Mouse (Mus musculus): ENCODE results near the gene Ccdc78. TPM values are rescaled to one million over a fixed set of nuclear protein-coding genes. Genes with fewer than 3 reads are reported as not detected.
A peak's percentile ranks its signal among the peaks of the same experiment; 100 is the strongest.

Ccdc78 gene
- polyA plus RNA-seq, 1 experiment: not detected

- no peak for DNase-seq (ENCODE audit: low read depth in 1 of 2, low spot score in 2 of 2)
- TF ChIP-seq CTCF (IDR thresholded peaks at IDR 0.05; ENCODE audit: extremely low read depth, insufficient read depth, insufficient read length, insufficient replicate concordance) (no peak), POLR2A (IDR thresholded peaks at IDR 0.05; ENCODE audit: low read depth, low read length) (no peak)
- Histone ChIP-seq H3K27me3 (ENCODE audit: control insufficient read depth, insufficient read depth, low read length) (no peaks in the 10 kb centered on the region), H3K4me3 (ENCODE audit: extremely low read depth, insufficient read depth, insufficient read length) (no peak overlapping the region), H3K36me3 (ENCODE audit: control insufficient read depth, insufficient read depth, low read length) (peaks cover 7% of the 10 kb centered on the region), H3K27ac (ENCODE audit: insufficient read depth, low read length) (no peak overlapping the region), H3K4me1 (ENCODE audit: control insufficient read depth, insufficient read depth, insufficient read length) (peaks cover 11% of the 10 kb centered on the region)
- WGBS: 87% methylated on average over 9 of the region's 9 CpGs
These were observed 563 bp downstream of the Ccdc78 start for GRCm38 (mm10) chr17:25786781-25787504.

GRCm38 (mm10) chr17:25791320-25791842, 5.0 kb downstream of the Ccdc78 start:
- Histone ChIP-seq H3K4me1 (ENCODE audit: control insufficient read depth, insufficient read depth, insufficient read length) (peaks cover 15% of the 10 kb centered on the region), H3K27me3 (ENCODE audit: control insufficient read depth, insufficient read depth, low read length) (no peaks in the 10 kb centered on the region), H3K27ac (ENCODE audit: insufficient read depth, low read length) (peak overlapping the region; percentile 94; the same call in 1 of the 2 replicates), H3K4me3 (ENCODE audit: extremely low read depth, insufficient read depth, insufficient read length) (peak overlapping the region; percentile 97), H3K36me3 (ENCODE audit: control insufficient read depth, insufficient read depth, low read length) (no peaks in the 10 kb centered on the region; the same call in none of the 2 replicates)
- DNase-seq (ENCODE audit: low read depth in 1 of 2, low spot score in 2 of 2): no peak
- 26% methylated on average over 19 of the region's 19 CpGs for WGBS
- no peak for TF ChIP-seq CTCF (IDR thresholded peaks at IDR 0.05; ENCODE audit: extremely low read depth, insufficient read depth, insufficient read length, insufficient replicate concordance)

GRCm38 (mm10) chr17:25791843-25792527, 5.6 kb downstream of the Ccdc78 start:
- peak overlapping the region; percentile 94 for H3K27ac ChIP-seq (ENCODE audit: insufficient read depth, low read length)
- TF ChIP-seq CTCF (IDR thresholded peaks at IDR 0.05; ENCODE audit: extremely low read depth, insufficient read depth, insufficient read length, insufficient replicate concordance) (no peak), POLR2A (IDR thresholded peaks at IDR 0.05; ENCODE audit: low read depth, low read length) (peak; percentile 72)
- under 1% methylated on average over 45 of the region's 45 CpGs for WGBS
- no peaks in the 10 kb centered on the region; the same call in none of the 2 replicates for H3K36me3 ChIP-seq (ENCODE audit: control insufficient read depth, insufficient read depth, low read length)
- H3K27me3 ChIP-seq (ENCODE audit: control insufficient read depth, insufficient read depth, low read length): no peaks in the 10 kb centered on the region
- DNase-seq (ENCODE audit: low read depth in 1 of 2, low spot score in 2 of 2): peak; percentile 82 to 83
- peaks cover 15% of the 10 kb centered on the region for H3K4me1 ChIP-seq (ENCODE audit: control insufficient read depth, insufficient read depth, insufficient read length)
- H3K4me3 ChIP-seq (ENCODE audit: extremely low read depth, insufficient read depth, insufficient read length): peak overlapping the region; percentile 97

GRCm38 (mm10) chr17:25792615-25793014, 6.2 kb downstream of the Ccdc78 start, which contains the start of gene Fam173a:
Gene Fam173a, minus strand, starts transcription at chr17:25792901.
- no peaks in the 10 kb centered on the region; the same call in none of the 2 replicates for H3K36me3 ChIP-seq (ENCODE audit: control insufficient read depth, insufficient read depth, low read length)
- peak within 1 kb of the TSS; percentile 94 for H3K27ac ChIP-seq (ENCODE audit: insufficient read depth, low read length)
- peak within 1 kb of the TSS; percentile 97 for H3K4me3 ChIP-seq (ENCODE audit: extremely low read depth, insufficient read depth, insufficient read length)
- peak; percentile 61 to 70 for DNase-seq (ENCODE audit: low read depth in 1 of 2, low spot score in 2 of 2)
- WGBS: under 1% methylated on average over 14 of the region's 14 CpGs
- peaks cover 15% of the 10 kb centered on the region for H3K4me1 ChIP-seq (ENCODE audit: control insufficient read depth, insufficient read depth, insufficient read length)
- H3K27me3 ChIP-seq (ENCODE audit: control insufficient read depth, insufficient read depth, low read length): no peaks in the 10 kb centered on the region
- TF ChIP-seq POLR2A (IDR thresholded peaks at IDR 0.05; ENCODE audit: low read depth, low read length): no peak
- TF ChIP-seq CTCF (IDR thresholded peaks at IDR 0.05; ENCODE audit: extremely low read depth, insufficient read depth, insufficient read length, insufficient replicate concordance): no peak

GRCm38 (mm10) chr17:25794197-25794596, 7.8 kb downstream of the Ccdc78 start:
- Histone ChIP-seq H3K27me3 (ENCODE audit: control insufficient read depth, insufficient read depth, low read length) (no peaks in the 10 kb centered on the region), H3K36me3 (ENCODE audit: control insufficient read depth, insufficient read depth, low read length) (no peaks in the 10 kb centered on the region; the same call in 1 of the 2 replicates), H3K4me1 (ENCODE audit: control insufficient read depth, insufficient read depth, insufficient read length) (peaks cover 15% of the 10 kb centered on the region), H3K4me3 (ENCODE audit: extremely low read depth, insufficient read depth, insufficient read length) (no peak overlapping the region), H3K27ac (ENCODE audit: insufficient read depth, low read length) (no peak overlapping the region)
- no peak for DNase-seq (ENCODE audit: low read depth in 1 of 2, low spot score in 2 of 2)
- no peak for TF ChIP-seq POLR2A (IDR thresholded peaks at IDR 0.05; ENCODE audit: low read depth, low read length)
- TF ChIP-seq CTCF (IDR thresholded peaks at IDR 0.05; ENCODE audit: extremely low read depth, insufficient read depth, insufficient read length, insufficient replicate concordance): no peak
- WGBS: 92% methylated on average over 13 of the region's 13 CpGs

GRCm38 (mm10) chr17:25794998-25795397, 8.6 kb downstream of the Ccdc78 start:
- TF ChIP-seq POLR2A (IDR thresholded peaks at IDR 0.05; ENCODE audit: low read depth, low read length) (no peak), CTCF (IDR thresholded peaks at IDR 0.05; ENCODE audit: extremely low read depth, insufficient read depth, insufficient read length, insufficient replicate concordance) (no peak)
- H3K27ac ChIP-seq (ENCODE audit: insufficient read depth, low read length): no peak overlapping the region
- no peak overlapping the region for H3K4me3 ChIP-seq (ENCODE audit: extremely low read depth, insufficient read depth, insufficient read length)
- WGBS: 97% methylated on average over 17 of the region's 17 CpGs
- H3K27me3 ChIP-seq (ENCODE audit: control insufficient read depth, insufficient read depth, low read length): no peaks in the 10 kb centered on the region
- H3K4me1 ChIP-seq (ENCODE audit: control insufficient read depth, insufficient read depth, insufficient read length): peaks cover 15% of the 10 kb centered on the region
- no peaks in the 10 kb centered on the region for H3K36me3 ChIP-seq (ENCODE audit: control insufficient read depth, insufficient read depth, low read length)
- no peak for DNase-seq (ENCODE audit: low read depth in 1 of 2, low spot score in 2 of 2)

All from spleen, adult 2 months (tissue).